Mouse (Mus musculus): ENCODE data around the gene Tceanc2.

GRCm38 (mm10) chr4:107084343-107084742 lies 94.6 kb downstream of the Tceanc2 start:
- TF ChIP-seq CTCF (IDR thresholded peaks at IDR 0.05; ENCODE audit: extremely low read depth, insufficient read depth, low read length), result no peak
- TF ChIP-seq POLR2A (IDR thresholded peaks at IDR 0.05; ENCODE audit: extremely low read depth, insufficient read depth, low read length), result no peak
